Mouse (Mus musculus) olfactory bulb, adult 2 months (tissue): ENCODE results near the gene Efcab14.

Source experiments
- CTCF ChIP-seq: fragments of 200-500 bp; IDR thresholded peaks from 2 replicates; pipeline ENCODE4 v1.5.1; 2012; ENCODE audit warnings: low read depth, mild to moderate bottlenecking, low read length, moderate library complexity; ENCODE audit not compliant: insufficient read depth
- POLR2A ChIP-seq: fragments of 200-500 bp; IDR thresholded peaks from 2 replicates; pipeline ENCODE4 v1.6.1; 2012; ENCODE audit warnings: mild to moderate bottlenecking, low read depth, low read length, moderate library complexity; ENCODE audit not compliant: insufficient read depth

GRCm38 (mm10) chr4:115737551-115738041 is at the start of gene Efcab14:
- TF ChIP-seq POLR2A (peak; percentile 62), CTCF (peak; percentile 57)
